Mouse (Mus musculus) heart, postnatal 4 days (tissue): ENCODE data around the gene Dbr1. TPM values are rescaled to one million over a fixed set of nuclear protein-coding genes. Genes with fewer than 3 reads are reported as not detected.
"Not testable (repeated sequence)": the region's sequence is repeated elsewhere in the genome, so short reads cannot be mapped to it uniquely, and the experiment has no call there.

Source experiments
- DNase-seq: peaks from one replicate; pipeline ENCODE4 v3.0.0; 2021
- total RNA-seq, 2 experiments: library from RNA; stranded (reverse); gene quantifications; 2 replicates each; pipeline ENCODE4 v1.2.3; 2021

Gene Dbr1
- total RNA-seq, result 10 to 100 TPM; 10.0 to 10.3 TPM

DNA sequence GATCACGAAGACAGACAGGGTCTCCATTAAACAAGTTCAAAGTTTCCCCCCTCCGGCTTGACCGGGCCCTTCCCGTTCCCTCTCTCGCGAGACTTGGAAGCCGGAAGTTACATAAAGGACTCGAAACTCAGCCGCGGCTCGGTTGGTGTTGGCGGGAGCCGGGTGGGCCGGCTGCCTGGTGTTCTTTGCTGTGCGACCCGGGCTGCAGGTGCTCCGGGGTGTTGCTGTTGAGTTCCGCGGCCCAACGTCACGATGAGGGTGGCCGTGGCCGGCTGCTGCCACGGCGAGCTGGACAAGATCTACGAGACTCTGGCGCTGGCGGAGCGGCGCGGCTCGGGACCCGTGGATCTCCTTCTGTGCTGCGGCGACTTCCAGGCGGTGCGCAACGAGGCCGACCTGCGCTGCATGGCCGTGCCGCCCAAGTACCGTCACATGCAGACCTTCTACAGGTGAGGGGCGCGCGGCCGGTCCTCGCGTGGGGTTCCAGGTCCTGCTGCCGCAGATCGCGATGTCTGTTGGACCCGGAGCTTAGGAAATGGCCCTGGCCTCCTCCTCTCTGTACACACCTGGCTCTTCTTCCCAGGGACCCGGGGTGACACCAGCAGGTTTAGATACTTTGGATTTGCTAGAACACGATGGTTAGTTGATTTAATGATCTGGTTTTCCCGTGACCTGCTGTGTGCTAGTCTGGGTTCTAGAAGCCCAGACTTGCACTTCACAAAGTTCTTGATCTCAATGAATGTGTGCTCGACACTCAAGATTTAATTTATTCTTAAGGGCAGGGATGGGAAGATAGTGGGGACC, at the start of gene Dbr1:
TSS of gene Dbr1 (plus strand) at position 123 of the 804 bp plus-strand sequence.
- DNase-seq, result peak; percentile 96

- DNase-seq, result no peak
Measured at GRCm38 (mm10) chr9:99531865-99532264, 43.7 kb upstream of the Dbr1 start.

GRCm38 (mm10) chr9:99546259-99546658, 29.3 kb upstream of the Dbr1 start:
- no peak for DNase-seq

GRCm38 (mm10) chr9:99552068-99552467, 23.5 kb upstream of the Dbr1 start:
- DNase-seq, result no peak

- DNase-seq, result no peak
Measured at GRCm38 (mm10) chr9:99553049-99553448, 22.6 kb upstream of the Dbr1 start.

DNA sequence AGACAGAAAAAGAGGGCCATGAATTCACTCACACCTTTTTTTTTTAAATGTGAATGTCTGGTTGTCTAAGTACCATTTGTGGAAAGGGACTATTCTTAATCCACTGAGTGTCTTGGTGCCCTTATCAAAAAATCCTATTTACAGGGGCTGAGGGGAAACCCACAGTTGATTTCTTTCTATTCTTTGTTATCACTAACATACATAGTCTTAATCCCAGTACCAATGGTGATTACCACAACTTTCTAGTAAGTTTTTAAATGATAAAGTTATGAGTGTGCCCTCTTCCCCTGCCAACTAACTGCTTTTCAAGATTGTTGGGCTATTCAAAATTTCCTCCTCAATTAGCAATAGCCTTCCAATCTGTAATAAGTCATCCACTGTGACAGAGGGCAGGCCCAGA, 21.5 kb upstream of the Dbr1 start:
- DNase-seq, result no peak

DNA sequence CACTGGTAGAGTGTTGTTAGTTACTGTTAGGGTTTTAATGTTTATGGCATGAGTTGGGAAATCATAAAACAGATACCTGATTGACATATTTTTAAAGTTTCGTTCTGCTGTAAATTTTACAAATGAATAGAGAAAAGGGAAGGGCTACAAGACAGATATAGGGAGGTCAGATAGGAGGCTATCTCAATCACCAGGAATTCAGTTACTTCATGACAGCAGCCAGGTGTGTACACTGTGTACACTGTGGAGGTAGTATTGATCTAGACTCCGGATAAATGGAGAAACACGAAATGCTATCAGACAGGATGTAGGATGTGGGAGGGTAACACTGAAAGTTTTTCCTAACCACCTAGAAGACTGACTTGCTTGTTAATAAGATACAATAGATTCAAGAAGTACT, 20.3 kb upstream of the Dbr1 start:
- no peak for DNase-seq

DNA sequence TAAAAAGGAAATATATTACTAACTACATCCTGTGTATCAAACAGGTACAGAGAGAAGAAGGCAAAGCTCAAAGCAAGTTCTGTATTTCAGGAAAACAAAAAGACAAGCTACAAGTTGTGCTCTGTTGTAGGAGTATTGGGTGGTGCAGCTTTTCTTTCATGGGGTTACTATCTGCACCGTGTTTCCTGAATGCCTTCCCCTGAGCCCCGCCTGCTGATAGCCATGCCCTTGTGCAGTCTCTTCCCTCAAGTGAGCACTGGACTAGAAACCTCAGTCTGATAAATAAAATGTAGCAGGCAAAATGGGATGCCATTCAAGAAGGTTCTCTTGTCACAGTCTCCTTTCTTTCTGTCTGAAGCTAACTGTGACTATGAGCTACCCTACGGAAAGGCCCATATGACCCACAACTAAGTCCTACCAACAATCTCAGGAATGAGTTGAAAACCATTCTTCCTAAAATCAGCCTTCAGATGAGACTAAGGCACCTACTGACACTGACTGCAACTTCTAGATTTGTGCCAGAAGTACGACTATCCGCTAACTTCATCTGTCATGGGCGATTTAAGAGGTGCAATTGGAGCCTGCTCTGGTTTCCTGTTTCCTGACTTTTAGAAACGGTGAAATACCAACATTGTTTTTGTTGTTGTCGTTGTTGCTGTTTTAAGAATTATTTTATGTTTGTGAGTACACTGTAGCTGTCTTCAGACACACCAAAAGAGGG, 17.9 kb upstream of the Dbr1 start:
- no peak for DNase-seq

GRCm38 (mm10) chr9:99558824-99559556, 16.6 kb upstream of the Dbr1 start:
- no peak for DNase-seq

DNA sequence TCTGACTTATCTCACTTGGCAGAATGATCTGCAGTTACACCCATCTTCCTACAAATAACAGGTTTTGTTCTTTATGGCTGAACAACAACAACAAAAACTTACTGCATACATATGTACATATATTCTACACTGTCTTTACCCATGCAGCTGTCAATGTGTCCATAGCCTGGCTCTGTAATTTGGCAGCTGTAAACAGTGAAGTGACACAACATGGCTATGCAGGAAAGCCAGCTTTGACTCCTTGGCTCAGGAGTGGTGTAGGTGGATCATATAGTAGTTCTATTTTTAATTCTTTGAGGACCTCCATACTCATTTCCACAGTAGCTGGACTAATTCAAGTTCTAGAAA, 16.1 kb upstream of the Dbr1 start:
- DNase-seq, result no peak

- DNase-seq, result no peak
Measured at GRCm38 (mm10) chr9:99560389-99560788, 15.2 kb upstream of the Dbr1 start.

GRCm38 (mm10) chr9:99563714-99564113, 11.9 kb upstream of the Dbr1 start:
- DNase-seq, result peak; percentile 80

DNA sequence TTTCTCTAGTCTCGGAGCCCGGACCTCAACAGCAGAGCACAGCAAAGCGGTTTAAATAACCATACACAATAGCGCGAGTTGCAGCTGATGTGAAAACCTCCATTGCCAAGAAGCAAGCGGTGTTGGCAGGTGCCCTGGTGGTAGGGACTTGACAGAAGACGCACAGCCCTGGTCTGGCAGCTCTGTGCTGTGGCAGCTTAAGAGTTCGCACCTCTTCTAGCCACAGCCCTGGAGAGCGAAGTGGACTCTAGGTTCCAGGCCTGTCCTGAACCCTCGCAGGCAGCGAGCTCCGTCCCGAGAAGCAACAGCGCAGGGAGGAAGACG, 7.6 kb upstream of the Dbr1 start:
- no peak for DNase-seq

DNA sequence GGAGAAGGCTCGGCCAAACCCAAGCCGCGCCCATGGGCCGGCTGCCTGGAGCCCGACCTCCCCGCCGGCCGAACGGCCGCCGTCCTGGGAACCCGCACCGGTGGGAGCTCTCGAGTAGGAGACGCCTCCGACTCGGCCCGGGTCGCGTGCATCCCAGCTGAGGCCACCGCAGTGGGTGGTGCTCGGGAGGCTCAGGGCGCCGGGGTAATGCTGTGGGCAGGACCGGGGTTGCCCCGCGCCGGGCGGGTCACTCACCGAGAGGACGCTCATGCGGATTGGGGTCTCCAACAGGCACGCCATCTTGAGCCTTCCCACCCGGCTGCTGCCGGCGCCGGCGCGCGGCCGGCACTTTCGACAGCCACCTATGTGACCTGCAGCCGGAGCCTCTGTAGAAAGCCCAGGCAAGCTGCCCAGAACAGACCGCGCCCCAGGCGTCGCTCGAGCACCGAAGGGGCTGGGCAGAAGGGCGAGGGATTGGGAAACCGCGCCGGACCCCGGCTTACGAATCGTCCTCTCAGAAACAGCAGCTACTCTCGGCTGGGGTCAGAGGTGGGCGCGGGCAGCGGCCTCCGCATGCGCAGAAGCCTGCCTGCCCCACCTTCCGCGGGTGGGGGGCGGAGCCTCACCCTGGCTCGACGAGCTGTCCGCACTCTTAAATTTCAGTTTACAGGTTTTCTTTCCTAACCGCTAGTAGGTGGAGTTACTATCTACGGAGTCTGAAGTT, 7.1 kb upstream of the Dbr1 start, which contains the start of gene Armc8:
TSS of gene Armc8 (minus strand) at position 553 of the 724 bp plus-strand sequence.
- peak; percentile 92 for DNase-seq

DNA sequence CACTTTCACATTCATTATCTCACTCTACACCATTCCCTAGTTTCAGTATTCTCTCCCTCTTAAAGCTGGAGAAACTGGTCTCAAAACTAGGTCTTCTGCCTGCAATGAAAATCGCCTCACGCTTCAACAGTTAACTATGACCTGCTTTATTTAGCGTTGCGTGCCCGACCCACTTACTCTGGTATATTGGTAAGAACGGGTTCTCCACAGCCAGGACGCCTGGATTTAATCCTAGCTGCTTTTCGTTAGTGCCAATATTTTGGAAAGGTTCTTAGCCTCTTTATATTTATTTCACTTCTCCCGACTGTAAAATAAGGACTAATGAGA, 6.6 kb upstream of the Dbr1 start:
- no peak for DNase-seq

DNA sequence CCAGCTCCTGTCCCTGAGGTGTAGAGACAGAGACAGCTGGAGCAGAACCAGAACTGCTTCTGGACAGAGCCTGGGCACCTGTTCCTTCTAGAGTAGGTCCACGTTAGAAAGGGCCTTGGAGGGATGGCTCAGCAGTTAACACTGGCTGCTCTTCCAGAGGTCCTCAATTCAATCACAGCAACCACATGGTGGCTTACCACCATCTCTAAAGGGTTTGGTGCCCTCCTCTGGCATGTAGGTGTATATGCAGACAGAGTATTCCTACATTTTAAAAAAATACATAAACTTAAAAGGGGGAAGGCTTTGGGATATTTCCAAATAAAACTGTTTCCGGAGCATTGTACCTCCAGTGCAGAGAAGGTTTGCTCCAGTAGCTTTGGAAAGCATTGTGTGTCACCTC, 5.1 kb downstream of the Dbr1 start:
- DNase-seq, result peak; percentile 40

- peak; percentile 81 for DNase-seq
Measured at GRCm38 (mm10) chr9:99587505-99588202, 12.1 kb downstream of the Dbr1 start.

- no peak for DNase-seq
Measured at GRCm38 (mm10) chr9:99591144-99591543, 15.5 kb downstream of the Dbr1 start.

DNA sequence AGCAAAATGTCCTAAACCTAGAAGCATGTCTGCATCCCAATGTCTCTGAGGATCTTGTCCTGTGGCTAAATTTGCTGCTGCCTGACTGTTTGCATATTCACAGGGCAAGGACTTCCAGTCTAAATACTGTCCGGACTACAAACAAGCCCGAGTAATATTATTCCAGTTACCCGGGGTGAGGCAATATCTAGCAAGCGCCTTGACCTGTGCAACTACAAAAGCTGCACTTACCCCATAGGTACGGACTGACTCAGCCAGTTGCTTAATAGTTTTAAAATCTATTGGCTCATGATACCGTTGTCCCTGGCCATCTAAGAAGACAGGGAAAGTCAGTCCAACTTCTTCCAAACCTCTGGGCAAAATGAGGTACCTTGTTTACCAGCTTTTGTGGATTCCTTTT, 23.5 kb downstream of the Dbr1 start:
- DNase-seq, result not testable (repeated sequence)

- DNase-seq, result no peak
Measured at GRCm38 (mm10) chr9:99603566-99603965, 28.0 kb downstream of the Dbr1 start.

DNA sequence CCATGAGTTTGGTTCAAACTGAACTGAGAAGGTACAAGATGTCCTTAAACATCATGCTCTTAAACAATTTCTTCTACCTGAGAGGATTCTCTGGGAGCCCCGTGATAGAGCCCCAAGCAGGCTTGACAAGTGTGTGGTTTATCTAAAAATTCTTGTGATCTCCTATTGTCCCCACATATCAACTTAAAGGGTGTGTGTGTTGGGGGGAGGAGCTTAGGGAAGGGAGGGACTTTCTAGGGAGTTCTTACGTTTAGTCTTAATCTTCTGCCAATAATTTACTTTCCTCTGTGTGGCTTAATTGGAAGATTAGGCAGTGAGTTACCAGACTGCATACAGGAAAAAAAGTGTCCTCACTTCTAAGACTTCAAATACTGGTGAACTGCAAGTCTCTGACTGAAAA, 36.6 kb downstream of the Dbr1 start, which contains the start of gene A4gnt:
TSS of gene A4gnt (plus strand) at position 301 of the 400 bp plus-strand sequence.
- no peak for DNase-seq

- DNase-seq, result no peak
Measured at GRCm38 (mm10) chr9:99619688-99620087, 44.1 kb downstream of the Dbr1 start.
